Mouse (Mus musculus): ENCODE measurements around the gene Pdcd6.

DNA sequence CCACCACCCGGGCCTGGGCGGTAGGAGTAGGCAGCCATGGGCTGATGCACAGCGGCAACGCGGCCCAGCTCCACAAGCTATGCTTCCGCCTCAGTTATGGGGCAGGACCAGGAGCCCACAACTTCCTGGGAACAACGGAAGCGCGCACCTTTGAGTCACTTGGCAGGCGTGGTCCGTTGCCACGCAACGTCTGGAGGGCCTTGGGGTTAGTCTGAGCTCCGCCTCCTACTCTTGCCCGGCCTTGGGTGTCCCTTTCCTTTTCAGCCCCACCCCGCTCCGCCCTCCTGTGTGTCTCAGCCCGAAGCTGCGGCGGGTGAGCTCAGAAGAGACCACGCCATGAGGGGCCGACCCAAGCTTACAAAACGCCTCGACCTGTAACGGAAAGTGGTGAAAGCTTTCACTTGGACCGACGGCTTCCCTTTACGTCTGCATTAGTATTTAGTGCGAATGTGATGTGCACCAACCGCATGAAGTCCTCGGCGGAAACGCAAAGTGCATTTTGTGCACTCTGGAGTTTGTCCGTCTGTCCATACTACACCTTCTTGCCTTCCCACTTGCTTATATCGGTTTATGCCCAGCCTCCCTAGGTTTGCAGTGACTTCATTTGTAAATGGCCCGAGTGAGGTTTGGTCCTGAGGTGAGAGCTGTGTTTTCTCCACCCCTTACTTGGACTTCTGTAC lies at the start of gene Pdcd6:
- TF ChIP-seq CTCF (conservative IDR thresholded peaks at IDR 0.05; ENCODE audit: low read length) (no peak), NANOG (IDR thresholded peaks at IDR 0.05; ENCODE audit: borderline replicate concordance, low read length) (no peak), POU5F1 (IDR thresholded peaks at IDR 0.05; ENCODE audit: borderline replicate concordance, low read length) (no peak)

Data from E14TG2a.4 (cell line).